Mouse (Mus musculus): ENCODE results near the gene Hmgcs2.
A peak's percentile ranks its signal among the peaks of the same experiment; 100 is the strongest.

Hmgcs2 gene

DNA sequence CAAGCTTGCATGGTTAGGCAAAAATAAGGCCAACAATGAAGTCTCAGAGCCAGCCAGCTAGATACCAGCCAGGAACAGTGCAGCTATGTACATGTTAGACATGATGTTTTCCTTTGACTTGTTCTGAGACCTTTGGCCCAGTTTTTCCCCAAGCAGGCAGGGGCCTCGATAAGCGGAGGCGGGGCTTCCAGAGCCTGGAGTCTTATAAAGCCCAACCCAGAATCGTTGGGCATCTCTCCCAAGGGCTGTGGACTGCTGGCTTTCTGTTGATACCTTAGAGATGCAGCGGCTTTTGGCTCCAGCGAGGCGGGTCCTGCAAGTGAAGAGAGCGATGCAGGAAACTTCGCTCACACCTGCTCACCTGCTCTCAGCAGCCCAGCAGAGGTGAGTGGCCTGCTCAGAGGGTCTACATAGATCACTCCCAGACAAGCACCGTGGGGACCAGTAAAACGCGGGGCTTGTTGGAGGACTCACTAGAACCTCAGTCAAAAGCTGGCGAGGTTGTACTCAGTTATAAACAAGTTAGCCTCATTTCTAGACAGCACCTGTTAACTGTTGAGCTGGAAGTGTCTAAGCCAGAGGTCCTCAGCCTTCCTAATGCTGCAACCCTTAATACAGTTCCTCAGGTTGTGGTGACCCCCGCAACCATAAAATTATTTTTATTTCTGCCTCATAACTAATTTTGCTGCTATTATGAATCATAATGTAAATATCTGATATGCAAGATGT lies at the start of gene Hmgcs2:
Gene Hmgcs2 (plus strand): TSS at position 232 of the 729 bp plus-strand sequence.
- DNase-seq = peak; percentile 69 to 84

DNA sequence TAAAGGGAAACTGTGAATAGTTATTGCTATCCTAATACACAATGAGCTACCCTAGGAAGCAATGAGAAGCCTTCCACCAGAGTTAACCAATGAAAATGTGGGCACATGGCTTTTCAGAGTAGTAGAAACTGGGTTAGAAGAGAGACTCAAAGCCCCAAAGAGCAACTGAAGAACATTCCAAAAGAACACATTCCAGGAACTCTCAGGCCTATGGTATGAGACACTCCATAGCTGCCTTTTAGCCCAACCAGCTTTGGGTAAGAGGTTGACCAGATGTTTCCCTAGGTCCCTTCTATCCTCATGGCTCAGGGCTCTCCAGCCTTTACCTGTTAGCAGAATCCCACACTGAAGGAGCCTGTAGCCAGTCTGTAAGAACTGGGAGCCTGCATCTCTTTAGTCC lies 46.7 kb upstream of the Hmgcs2 start:
- DNase-seq = no peak

DNA sequence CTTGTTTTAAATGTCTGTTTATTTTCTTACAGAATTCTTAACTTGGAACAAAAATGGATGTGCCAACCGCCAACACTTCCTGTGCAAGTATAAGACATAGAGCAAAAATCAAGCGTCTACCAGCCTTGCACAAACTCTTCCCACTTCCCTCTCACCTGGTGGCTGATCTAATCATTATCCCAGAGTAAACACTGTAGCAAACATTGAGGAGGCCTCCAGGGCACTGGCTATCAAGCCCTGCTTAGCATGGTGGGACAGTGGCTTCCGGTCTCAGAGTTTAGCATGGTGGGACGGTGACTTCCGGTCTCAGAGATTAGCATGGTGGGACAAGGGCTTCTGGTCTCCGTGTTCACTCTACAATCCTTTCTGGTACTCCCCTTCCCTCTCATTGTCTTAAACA lies 44.0 kb upstream of the Hmgcs2 start:
- DNase-seq = no peak

DNA sequence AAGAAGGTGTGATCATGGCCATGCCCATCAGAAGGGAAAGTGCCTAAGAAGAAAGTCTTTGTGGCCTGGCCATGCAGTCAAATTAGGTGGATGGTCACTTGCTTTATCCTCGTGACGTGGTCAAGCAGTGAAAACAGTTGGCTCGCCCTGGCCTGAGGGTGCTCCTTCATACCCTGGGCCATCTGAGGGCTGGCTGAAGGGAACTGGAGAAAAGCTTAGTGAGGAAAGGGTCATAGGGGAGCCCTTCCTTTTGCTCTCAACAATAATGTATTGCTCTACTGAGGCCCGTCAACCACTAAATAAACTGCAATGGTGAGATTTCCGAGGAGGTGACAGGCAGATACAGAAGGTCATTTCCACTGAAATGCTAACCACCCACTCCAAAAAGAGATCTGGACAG lies 43.0 kb upstream of the Hmgcs2 start:
- no peak for DNase-seq

DNA sequence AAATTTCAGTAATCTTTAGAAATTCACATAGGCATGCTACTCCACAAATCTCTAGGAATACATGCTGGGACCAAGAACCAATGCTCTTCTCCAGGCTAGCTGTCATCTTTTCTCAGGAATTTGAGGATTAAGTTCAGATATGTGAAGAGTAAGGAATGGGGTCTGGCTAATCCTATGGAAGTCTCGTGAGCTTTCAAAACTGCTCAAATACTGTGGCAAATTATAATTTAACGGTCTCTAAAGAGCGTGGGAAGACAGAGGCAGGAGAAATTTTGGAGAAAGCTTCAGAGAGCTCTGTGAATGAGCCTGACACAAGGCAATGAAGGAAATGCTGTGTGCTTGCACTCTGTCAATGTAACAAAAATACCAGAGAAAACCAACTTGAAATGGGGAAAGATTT lies 42.1 kb upstream of the Hmgcs2 start:
- no peak for DNase-seq

DNA sequence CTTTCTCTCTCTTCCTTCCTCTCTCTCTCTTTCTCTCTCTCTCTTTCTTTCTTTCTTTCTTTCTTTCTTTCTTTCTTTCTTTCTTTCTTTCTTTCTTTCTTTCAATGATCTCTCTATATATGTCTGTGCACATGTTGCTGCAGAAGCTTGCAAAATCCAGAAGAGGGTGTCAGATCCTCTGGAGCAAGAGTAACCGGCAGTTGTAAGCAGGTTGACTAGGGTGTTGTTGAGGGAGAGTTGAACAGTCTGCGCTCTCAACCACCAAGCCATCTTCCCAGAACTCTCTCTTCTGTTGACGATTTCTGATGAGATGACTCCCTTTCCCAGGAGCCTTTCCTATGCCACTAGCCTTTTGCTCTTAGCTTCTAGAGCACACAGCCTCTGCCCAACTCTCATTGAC lies 38.2 kb upstream of the Hmgcs2 start:
- DNase-seq = no peak

DNA sequence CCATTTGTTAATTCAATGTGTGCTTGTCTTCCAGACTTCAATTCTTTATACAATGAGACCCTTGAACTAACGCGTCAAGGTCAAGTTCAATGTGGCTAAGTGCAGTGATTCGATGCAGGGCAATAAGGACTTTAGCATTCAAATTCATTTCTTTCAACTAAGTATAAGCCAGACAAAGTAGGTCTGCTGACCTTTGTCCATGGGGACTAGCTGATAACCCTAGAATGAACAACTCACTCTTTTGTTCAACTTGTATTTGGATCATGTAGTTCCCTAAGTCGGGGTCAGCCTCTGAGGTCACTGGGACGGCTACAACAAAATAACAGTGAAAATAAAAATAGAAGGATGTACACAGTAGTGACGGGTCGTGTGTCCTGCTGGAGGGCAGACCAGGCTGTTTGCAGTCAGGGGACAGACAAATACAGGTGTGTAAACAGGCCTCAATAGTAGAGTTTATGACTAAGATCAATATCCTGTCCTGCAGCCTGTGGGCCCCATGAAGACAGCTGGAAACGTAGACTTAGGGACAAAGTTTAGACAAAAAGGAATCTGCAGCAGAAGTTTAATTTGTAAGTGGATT lies 37.7 kb upstream of the Hmgcs2 start:
- DNase-seq = no peak

DNA sequence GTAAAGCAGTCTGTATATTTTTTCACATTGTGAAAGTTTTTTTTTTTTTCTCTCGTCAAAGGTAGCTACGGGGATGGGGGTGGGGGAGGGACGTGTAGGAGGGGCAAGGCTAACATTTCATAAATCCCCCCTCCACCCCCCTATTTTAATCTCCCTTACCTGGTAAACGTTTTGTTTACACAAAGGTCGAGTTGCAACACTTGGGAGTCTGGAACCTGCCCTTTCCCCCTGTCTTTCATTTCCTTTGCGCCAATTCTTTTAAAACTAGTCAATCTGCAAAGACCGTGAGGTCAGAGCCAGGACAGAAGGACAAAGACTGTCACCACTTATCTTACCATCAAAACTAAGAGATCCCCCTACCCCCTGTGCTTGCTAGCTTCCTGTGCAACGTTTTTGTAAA lies 34.3 kb upstream of the Hmgcs2 start:
- no peak for DNase-seq

DNA sequence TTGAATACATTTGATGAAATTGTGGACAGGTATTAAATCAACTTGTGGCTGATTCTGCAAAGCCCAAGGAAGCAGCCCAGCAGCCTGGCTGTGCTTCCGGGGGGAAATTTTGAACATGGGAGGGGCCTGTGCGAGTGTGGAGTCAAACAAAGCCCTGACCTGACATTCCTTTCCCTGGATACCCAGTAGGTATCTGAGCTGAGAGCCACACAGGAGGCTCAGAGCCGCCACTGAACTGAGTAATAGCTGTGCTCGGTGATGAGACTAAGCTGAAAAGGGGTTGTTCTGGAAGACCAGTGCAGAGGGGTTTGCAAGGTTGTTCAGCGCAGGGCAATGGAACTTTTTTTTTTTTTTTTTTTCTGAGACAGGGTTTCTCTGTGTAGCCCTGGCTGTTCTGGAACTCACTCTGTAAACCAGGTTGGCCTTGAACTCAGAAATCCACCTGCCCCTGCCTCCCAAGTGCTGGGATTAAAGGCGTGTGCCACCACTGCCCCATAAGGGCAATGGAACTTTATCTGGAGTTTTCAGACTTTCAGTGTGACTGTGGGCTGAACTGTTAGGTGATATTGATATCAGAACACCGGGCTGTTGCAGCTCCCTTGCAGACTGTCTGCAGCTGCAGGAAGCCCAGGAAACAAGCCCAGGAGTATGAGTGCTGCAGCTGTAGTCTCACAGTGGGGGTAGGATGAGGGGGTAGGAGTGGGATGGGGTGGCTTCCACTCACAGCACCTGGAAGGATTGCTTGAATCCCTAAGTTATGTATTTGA lies 33.1 kb upstream of the Hmgcs2 start:
- DNase-seq = no peak

DNA sequence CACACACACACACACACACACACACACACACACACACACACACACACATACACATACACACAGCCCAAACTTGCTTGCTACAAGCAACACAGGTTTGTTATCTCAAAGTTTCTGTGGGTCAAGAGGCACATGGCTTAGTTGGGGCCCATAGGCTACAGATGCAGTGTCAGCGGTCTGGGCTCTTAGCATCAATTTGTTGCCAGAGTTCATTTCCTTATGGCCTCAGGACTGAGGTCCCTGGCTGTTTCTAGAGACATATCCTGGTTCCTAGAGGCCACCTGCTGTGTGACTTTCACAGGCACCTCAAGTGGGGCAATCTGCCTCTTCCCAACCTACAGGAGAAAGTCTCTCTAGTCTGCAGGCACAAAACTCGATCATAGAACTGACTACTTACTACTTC lies 30.9 kb upstream of the Hmgcs2 start:
- DNase-seq = no peak

DNA sequence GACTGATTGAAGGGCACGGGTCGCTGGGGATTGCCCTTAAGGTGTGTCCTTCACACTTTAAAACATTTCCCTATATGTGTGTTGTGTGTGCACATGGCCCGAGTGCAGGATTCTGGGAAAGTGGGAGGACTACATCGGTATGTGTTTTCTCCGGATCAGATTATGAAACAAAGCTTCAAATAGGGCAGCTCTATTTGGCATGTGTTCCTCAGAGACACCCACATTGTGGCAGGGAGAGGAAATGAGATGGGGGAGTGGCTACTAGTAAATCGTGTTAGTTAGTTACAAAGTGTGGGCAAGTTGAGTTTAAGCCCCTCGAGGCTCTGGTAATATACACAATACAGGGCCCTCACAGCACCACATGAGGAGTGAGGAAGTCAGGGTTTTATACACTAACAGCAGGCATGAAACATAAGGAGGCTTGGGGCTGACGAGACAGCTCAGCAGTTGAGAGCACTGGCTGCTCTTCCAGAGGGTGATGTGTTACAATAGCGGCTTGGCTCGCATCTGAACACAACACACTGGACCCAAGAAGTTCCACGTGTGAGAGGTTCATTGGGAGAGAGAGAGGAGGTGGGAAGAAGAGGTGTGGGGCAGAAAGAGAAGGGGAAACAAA lies 30.3 kb upstream of the Hmgcs2 start:
- no peak for DNase-seq

DNA sequence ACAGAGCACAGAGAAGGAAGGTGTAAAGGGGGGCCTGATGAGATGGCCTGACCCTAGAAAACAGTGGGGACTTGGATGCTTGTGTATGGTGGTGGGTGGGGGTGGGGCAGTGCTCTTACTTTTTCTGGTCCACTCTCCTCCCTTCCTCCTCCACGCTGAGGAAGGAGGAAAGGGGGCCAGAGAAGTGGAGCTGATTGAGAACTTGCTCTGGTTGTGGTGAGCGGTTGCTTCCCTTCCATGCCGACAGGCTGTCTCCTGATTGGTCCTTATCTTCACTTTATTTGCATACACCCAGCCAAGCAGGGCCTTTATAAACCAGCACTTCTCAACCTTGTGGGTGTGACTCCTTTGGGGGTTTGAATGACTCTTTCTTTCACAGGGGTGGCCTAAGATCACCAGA lies 26.2 kb upstream of the Hmgcs2 start:
- DNase-seq = no peak

DNA sequence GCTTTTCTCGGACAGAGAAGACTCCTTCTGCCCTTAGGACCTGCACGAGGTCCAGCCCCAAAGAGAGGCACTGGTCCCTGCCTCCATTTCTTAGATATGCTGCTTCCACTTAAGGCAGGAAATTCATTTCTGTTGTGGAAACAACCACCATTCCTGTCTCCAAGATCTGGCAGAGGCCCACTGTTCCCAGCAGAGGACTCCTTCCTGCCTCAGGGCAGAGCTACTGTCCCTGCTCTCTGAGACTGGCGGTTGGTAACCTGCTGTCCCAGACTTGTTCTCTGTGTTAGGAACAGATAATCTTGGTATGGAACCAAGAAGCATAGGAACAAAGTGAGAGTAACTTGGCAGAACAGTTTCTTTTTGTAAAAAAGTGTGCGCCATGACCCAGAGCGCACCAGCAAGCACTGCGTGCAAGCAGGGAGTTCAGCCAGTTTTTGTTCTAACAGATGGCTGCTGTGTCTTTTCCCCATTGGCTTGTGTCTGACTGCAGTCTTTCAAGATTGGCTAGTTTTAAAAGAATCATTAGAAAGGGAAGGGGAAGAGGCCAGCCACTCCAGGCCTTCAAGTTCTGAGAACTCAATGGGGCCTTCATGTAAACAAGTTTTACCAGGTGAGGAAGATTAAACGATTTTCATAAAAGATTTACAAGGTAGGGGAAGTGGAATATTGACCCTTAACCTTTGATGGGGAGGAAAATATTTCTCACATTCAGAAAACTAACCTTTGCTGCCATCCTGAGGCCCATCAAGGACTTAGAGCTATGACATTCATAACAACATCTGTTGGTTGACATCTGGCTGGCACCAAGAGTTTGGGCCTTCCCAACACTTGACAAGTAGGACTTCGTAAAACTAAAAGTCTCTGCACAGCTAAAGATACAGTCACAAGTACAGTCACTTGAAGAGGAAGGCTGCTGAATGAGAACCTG lies 25.3 kb upstream of the Hmgcs2 start:
- no peak for DNase-seq

DNA sequence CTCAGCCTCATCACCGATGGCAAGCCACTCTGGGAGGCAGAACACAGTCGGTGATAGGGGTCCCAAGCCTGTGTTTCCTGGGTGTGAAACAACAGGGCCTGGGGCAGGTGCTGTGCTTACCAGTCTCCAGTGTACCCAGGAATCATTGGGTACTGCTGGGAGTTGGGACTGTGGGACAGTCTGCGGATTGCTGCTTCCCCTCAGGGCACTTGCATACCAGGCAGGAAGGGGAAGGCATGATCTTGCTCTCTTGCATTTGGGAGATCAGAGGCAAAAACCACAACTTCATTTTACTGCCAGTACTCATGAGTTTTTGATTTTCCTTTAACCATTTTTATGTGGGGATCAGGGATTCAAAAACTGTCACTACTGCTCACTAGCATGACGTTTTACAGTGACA lies 21.5 kb upstream of the Hmgcs2 start:
- DNase-seq = no peak

DNA sequence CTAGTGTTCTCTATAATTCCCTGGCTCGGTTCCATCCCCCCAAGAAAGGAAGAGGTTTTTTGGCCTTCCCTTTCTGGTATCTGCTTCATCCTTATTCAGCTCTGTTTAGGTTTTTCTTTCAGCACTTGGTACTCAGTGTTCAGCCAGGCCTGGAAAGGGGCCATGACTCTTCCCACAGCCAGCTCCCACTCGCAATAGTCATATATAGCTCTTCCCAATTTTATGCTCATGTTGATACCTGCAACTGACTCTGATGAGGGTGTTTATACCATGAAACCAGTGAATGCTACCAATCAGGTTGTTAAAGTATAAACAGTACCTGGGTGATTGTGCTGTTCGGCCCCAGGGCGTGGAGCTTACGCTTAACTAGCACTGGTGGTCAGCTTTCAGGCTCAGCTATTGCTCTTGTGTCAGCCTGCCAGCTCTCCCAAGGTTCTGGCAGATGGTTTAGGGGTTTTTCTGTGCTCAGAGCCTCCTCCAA lies 20.9 kb upstream of the Hmgcs2 start:
- peak in 1 of 2 experiments; percentile 25 for DNase-seq

DNA sequence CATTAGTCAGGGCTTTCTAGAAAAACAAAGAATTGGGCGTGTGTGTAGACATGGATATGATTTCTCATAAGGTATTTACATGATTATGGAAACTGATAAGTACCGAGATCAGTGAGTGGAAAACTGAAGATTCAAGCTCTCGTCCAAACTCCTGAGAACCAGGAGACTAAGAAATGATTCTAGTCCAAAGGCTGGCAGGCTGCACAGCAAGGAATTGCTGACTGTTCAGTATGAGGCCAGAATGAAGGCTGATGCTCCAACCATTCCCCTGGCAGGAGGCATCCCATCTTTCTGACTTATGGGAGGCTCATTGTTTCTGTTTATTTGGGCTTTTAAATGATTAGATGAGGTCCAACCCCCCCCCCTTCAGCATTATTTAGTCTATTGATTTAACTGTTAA lies 19.7 kb upstream of the Hmgcs2 start:
- DNase-seq = peak in 1 of 2 experiments; percentile 35

DNA sequence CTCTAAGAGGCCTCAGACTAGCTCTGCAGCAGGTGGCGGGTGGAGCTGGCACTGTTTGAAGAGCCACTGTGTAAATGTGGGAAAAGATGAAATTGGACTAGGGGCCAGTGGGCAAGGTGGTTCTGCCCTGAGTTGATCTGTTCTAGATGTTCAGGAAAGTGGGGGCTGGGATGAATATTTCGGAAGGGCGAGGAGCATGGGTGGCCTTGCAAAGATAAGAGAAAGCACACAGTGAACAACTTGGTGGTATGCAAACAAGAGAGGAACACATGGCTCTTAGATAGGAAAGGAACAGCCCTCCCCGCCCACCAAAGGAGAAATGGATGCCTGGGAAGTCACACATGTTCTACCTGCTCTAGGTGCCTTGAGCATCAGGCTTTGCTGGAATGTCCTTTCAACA lies 18.8 kb upstream of the Hmgcs2 start:
- DNase-seq = no peak

DNA sequence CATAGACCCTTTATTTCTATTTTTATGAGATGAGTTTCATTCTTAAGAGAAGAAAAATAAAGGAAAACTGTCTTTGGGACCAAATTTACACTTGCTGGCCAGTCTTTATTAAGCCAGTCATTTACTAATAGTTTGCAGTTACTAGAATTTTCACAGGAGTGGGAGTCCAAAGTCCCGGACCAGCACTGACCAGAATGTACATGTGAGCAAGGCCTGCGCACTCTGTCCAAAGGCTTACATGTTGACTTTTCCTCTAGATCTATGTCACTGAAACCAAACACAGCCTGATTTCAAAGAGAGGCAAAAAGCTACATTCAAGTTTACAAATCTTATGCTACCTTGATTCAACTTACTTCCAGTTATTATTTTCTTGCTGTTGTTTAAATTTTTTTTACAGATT lies 18.1 kb upstream of the Hmgcs2 start:
- DNase-seq = peak; percentile 61 to 86

DNA sequence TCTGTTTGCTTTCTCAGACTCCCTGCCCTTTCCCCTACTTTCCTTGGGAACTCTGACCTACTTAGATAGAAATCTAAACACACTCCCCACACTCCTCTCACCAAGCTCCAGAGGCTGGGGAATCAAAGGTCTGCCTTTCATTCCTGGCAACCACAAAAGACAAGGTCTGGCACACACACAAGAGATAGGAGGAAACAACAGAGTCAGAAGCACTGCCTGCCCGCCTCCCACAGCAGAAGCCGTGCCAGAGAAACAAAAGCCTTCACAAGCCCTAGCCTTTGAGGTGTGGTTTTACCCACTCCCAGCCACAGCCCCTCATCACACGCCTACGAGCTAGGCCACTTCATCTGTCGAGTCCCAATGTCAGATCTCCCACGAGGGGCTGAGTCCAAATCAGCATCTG lies 13.0 kb upstream of the Hmgcs2 start:
- DNase-seq = peak; percentile 49 to 75

DNA sequence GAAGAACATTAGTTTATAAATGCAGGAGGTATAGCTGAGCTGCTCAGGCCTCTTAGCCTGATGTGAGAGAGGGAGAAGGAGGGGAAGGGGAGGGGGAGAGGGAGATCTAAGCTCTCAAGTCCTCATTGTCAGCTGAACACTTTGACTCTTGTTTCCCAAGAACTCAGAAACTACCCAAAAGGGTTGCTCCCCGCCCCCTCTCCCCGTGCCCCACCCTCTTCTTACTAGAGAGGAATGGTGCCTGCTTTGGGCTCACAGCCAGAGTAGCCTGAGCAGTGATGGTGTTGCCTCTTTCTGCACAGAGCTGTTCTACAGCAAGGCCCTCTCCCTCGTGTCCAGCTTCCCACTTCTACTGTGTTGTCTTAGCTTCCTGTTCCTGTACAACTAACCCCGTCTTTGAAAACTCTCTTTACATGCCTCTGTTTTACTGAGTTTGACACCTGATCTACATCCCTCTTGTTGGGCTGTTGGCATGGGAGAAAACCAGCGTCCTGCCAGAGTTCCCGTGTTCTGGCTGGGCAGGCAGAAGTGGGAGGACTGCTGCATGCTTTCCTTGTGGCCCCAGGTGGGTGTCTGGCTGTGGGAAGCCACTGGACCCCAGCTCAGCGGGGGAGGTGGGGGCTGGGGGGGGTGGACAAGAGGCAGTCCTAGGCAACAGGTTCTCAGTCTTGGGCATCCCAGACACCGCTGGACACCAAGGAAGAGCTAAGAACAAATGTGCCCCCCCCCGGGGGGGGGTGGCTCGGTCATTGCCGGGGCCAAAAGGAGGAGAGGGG lies 6.4 kb upstream of the Hmgcs2 start:
- no peak for DNase-seq

DNA sequence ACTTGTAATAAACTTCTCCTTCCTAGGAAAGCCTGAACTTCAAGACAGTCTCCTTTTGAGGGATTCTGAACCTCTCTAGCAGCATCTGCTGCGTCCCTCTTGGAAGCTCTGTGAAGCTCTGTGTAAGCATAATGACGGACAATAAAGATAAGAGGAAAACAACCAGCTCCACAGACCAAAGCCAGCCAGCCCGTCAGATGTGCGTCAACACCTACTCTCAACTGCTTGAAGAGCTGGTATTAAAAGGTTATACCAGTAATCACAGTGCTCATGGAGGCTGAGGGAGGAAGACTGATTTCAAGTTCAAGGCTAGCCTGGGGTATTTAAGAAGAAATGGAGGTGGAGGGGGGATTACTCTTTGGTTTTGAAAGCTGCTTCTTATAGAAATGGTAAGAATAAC lies 553 bp upstream of the Hmgcs2 start:
- DNase-seq = no peak
